Mouse (Mus musculus): ENCODE results near the gene Hebp1.

The Hebp1 gene

DNA sequence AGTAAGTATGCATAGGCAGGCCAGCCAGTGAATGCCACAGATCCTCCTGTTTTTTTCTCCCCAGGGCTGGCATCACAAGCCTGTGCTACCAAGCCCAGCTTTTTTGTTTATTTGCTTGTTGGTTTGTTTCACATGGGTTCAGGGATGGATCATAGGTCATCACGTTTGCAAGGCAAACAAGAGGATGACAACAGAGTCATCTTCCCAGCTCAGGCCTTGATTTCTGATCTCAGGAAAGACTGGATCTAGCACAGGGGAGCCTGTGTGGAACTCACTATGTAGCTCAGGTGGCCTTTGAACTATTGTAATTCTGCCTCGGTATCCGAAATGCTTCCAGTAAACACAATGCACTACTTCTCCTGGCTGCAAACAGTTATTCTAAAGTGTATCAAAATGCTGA, 35.5 kb downstream of the Hebp1 start:
- DNase-seq (ENCODE audit: low spot score): no peak

DNA sequence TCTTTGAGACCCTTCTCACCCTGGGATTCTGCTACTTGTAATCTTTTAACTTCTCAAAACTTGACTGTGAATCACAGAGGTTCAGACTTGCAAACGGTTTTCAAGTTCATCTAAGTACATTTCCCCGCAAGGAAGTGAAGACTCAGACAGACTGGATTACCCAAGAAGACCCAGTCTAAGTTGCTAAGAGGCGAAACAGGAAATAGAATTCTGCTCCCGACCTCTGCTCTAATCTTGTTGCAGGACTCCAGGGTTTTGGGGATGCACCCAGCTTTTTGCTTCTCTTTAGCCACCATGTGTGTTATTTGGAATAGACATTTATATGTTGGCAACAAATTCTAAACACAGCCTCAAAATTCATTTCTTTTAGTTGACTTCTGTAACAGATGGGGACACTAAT, 36.5 kb downstream of the Hebp1 start:
- DNase-seq (ENCODE audit: low spot score): no peak

DNA sequence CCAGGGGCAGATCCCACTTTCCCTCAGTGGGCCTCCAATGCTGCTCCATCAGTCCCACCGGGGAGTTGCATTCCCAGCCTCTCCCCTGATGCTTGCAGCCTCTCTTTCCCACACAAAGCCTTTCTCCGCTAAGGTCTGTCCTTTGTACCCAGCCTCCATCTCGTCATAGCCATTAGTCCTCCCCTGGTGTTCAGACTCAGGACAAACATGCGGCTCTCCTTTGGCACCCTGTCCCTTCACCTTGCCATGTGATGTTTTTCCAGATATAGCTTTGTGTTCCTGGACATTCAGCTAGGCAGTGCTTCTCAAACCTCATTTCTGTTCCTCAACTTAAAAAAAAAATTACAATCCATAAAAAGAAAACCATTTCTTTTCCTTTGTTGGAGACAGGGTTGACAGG, 39.3 kb downstream of the Hebp1 start:
- DNase-seq (ENCODE audit: low spot score): no peak

DNA sequence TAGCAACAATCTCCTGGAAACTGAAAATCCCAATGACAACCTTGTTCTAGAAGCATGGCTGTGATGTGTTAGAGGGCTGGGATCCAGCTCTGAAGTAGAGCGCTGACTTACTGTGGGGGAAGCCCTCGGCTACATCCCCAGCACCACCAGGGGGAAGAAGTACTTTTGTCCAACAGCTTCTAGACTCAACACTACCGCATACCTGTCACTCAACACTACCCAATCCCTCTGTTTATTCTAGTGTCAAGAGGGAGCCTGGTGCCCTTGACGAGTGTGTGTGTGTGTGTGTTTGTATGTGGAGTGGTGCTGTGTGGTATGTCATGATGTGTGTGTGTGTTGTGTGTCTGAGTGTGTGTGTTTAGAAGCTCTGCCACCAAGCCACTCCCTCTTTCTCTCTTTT, 40.3 kb downstream of the Hebp1 start:
- DNase-seq (ENCODE audit: low spot score): no peak

DNA sequence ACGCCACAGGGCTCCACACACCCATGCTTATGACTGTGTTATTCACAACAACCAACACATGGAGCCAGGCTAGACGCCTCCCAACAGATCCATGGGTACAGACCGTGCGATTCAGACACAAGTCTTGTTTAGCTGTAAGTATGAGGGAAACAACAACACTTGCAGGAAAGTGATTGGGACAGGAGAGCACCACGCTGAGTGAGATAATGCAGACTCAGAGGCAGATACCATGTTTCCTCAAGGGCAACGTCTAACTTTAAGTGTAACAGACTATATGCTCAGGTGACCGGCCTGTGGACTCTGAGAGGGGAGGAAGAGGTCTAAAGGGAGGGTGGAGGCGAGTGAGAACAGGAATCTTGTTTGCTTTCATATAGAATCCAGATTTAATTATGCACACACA, 41.2 kb downstream of the Hebp1 start:
- no peak for DNase-seq (ENCODE audit: low spot score)

DNA sequence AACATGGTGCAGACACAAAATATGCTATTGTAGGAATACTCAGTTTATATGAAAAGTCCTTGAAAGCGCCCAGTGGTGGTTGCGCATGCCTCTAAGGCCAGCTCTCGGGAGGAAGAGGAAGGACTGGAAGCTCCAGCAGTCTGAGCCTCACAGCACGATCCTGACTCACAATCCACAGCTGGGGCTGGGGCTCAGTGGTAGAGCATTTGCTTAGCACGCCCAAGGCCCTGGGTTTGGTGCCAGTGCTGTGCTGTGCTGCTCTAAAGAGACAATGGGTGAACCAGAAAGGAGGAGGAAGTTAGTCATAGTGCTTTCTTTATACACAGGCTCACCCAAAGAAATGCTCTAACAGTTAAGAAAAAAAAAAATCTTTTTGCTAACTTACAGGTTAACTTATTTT, 44.1 kb downstream of the Hebp1 start:
- DNase-seq (ENCODE audit: low spot score): no peak

DNA sequence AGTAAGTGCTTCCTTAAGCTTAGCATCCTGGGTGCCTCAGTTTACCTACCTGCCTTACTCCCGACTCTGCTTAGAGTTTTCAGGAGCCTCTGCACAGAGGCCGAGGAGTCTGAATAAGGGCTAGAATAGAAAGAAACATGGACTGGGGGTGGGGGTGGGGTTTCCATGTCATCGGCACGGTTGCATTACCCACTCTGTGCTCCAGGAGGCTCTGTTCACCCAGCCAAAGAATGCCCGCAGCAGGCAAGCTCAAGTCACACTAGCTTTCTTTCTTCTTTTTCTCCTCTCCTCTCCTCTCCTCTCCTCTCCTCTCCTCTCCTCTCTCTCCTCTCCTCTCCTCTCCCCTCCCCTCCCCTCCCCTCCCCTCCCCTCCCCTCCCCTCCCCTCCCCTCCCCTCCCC, 47.5 kb downstream of the Hebp1 start:
- DNase-seq (ENCODE audit: low spot score): no peak

DNA sequence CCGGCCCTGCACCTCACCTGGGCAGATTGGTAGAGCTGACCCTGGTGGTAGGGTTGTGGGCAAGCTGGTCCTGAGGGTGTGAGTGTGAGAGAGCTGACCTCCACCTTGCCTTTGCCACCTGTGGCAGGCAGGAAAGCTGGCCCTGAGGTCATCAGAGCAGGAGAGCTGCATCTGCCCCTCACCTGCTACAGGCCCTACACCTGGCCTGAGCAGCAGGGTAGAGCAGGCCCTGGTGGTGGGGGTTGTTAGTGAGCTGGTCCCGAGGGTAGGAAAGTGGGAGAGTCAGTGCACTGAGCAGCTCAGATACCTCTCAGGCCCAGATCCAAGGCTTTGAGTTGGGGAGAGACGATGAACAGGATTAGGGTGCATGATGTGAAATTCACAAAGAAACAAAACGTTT, 48.1 kb downstream of the Hebp1 start:
- DNase-seq (ENCODE audit: low spot score): no peak

DNA sequence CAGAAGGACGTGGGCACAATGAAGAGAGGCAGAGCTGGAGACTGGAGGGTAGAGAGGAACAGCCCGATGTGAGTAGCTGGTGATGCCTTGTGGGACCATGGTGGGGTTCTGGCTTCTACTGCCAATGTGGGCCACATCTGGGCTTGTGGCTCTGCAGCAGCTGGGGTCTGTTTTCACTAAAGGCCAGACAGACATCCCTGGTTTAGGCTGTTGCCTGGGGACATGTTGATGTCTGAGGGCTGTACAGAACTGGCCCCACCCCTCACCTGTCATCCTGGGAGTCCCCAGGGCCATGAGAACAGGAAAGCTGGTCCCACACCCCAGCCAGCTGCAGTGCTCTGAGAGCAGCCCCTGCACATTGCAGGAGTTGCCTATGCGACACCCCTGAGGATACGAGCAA, 48.6 kb downstream of the Hebp1 start:
- DNase-seq (ENCODE audit: low spot score): no peak

DNA sequence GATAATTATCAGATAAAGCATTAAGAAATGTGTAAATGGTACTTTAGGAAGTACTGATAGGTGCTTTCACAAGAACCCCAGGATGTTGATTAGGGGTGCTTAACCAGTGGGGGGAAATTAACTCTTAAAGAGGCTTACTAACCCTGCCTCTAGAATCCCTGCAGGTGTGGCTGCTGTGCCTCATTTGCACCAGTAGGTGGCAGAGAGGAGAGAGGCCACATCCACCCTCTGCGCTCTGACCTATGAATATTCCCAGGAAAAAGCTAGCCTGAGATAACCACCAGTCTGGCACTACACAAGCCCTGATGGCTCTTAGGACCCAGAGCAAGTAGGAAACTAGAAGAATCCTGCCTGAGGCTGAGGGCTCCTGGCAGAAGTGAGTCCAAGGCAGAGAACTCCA, 49.3 kb downstream of the Hebp1 start:
- DNase-seq (ENCODE audit: low spot score): no peak

DNA sequence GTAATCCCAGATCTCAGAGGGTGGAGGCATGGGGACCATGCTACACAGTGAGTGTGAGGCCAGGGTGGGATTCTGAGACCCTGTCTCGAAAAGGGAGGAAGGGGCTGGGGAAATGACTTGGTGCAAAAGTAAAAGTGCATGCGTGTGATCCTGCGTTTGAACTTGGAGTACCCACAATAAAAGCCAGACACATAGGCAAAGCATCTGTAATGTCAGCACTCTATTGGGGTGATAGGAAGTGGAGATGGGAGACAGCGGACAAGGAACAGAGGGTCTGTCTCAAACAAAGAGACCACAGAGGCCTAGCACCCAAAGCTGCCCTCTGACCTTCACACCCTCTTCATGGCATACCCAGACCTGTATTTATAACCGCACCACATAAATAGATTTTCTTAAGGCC, 51.8 kb downstream of the Hebp1 start:
- no peak for DNase-seq (ENCODE audit: low spot score)

DNA sequence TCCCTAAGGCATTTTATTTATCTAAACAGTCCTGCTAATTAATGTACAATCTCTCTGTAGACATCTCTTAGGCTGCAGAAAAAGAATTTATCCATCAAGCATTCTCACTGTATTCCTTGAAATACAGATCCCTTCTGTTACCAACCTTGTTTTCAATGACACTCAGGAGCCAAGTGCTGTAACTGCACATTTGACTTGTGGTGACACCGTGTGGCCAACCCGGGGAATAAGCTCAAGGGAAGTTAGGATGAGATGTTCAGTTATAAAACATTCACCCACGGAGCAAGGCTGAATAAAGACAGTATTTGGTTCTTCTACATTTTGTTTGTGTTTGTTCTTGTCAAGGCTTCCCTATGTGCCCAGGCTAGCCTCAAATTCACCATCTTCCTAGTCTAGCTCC, 53.3 kb downstream of the Hebp1 start:
- DNase-seq (ENCODE audit: low spot score): no peak

DNA sequence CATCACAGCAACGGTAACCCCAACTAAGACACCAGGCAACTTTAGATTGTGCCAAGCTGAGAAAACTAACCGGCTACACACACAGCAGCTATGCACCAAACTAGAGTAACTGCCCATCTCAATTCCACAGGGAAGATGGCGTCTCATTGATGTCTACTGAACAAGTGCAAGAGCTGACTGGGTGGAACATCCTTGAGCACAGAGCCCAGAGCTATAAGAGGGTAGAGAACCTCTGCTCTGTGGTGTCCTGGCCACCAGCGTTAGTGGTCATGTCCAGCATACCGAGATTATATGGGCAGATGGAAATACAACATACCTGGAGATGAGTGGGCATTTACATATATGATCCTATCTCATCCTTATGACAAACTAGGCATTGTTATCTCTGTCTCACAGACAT, 54.7 kb downstream of the Hebp1 start:
- no peak for DNase-seq (ENCODE audit: low spot score)

DNA sequence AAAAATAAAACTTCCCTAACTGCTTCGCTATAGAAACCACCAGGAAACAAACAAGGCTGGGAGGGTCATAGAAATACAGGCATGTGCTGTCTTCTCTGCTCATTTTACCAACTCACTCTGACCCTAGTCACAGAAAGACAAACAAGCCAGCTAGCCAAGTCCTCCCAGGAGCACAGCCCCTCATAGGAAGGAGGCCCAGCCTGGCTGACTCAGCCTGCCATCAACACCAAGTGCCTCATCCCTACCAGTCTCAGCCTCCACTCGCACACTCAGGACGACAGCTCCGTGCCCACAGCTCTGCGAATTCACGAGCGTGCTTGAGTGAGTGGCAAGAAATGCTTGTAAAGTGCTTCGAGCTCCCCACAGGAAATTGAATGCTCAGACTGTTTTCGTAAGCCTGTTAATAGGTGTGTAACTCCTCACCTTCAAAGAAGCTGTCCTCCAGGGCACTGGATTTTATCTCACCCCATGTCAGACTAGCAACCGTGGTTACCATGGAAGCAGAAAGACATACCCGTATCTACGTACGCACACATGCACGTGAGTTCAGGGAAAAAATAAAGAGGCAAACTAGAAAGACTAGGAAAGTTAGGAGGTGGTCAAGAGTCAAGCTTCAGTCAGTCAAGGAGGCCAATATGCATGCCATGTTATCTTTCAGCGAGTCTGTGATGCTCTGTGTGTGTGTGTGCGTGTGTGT, 56.2 kb downstream of the Hebp1 start:
- DNase-seq (ENCODE audit: low spot score): no peak

DNA sequence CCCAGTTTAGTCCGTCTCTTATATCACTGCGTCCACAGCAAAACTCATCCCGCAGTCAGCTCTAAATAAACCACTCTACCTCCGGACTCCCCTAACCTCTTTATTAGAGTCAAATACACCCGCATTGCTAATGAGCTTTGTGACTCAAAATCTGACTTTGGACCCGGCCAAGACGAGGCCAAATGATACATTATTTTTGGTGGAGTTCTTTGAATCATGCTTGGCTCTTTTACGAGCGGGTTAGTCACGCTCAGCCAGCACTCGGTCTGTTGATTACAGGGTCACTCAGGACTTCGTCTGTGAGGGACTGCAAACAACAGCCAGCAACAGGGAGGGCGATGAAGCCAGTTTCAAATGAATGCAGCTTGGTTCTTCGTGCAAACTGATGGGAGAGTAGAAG, 59.1 kb downstream of the Hebp1 start:
- no peak for DNase-seq (ENCODE audit: low spot score)

DNA sequence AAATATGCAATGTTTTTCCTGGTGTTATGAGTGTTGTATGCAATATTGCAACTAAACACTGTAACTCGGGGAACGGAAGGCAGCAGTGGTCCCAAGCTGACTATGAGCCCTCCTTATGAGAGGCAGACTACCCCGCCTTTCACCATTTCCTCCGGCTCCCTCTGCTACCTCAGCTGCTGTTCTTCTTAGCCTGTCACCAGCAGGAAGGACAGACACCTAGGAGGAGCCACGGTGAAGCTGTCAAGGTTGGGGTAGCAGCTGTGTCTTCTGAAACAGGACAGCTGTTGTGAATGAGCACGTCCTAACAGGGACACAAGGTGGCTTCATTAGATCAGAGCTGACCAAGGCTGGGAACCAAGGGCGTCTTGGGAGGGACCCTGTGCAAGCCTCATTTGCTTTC, 59.6 kb downstream of the Hebp1 start:
- DNase-seq (ENCODE audit: low spot score): no peak

DNA sequence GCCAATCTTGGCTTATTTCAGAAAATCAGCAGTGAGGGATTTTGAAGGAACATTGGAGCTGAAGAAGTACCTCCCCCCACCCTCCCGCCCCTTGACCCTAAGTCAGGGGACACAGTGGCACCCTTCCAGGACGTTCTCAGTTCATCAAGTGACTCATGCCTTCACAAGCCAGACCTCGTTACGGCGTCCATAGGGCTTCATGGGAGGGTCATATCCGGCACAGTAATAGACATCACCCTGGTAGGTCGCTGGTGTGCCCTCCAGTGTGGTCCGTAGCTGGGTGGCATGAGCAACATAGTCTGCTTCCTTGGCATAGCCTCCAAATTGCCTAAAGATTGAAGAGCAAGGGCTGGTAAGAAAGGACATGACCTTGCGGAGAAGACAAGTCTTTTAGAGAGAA, 60.1 kb downstream of the Hebp1 start:
- DNase-seq (ENCODE audit: low spot score): no peak

DNA sequence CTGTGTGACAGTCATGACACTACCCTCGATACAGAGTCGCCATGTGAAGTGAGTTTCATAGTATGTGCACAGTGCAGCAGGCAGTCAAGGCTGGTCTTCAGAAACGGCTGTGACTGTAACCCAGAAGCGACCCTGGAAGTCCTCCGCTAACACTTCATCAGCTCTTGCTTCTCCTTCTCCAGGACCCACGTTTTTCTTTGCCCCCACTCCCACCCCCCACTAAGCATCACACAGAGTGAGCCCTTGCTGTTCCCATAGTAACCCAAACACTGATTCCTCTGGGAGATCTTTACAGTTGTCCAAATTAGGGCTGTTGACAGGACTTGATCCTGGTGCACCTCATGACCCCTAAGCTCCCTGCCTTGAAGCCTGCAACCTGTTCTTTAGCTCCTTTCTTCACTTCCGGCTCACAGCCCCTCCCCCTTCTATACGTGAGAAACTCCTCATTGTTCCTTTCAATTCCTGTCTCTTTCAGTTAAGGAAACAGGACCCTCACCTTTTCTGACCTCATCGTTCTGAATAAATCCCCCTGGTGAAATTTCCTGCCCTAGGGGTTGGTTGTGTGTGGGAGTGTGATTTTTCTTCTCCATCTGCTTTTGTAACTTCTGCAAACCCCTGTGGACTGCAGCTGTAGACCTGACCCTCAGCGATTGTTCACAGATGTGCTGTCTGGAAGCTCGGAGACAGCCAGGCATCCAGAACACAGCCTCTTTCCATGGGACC, 61.2 kb downstream of the Hebp1 start:
- DNase-seq (ENCODE audit: low spot score): no peak

DNA sequence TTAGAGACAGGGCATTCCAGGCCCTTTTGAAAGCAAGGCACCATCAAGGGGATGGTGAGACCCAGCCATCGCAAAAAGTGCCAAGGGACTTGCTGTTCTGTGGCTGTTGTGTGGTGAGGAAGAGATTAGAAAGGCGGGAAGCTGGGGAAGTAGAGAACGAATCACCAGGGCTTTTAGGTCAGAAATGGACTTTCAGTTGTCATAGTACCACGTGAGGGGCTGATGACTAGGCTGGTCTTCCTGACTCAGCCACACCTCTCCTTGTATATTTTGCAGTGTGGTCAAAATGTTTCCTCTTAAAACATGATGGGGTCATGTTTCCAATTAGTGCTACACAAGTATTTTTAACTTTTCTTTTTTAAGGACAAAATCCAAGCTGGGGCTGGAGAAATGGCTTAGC, 62.1 kb downstream of the Hebp1 start:
- DNase-seq (ENCODE audit: low spot score): no peak

DNA sequence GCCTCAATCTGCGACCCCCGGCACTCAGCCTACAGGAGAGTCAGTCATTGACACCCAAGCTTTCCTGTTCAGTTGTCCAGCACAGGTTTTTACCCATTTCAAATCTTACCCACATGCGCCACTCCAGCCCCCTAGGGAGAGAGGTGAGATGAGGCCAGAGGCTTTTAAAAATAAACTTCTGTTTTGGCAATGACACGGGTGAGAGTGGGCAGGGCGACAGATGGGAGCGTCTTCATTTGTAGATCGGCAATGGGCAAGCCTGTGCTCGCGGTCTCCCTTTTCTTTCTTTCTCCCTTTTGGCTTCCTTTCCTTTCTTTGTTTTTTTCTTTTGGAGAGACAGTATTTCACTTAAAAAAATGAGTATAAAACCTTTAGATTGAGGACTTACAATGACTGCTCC, 64.3 kb downstream of the Hebp1 start:
- DNase-seq (ENCODE audit: low spot score): no peak

DNA sequence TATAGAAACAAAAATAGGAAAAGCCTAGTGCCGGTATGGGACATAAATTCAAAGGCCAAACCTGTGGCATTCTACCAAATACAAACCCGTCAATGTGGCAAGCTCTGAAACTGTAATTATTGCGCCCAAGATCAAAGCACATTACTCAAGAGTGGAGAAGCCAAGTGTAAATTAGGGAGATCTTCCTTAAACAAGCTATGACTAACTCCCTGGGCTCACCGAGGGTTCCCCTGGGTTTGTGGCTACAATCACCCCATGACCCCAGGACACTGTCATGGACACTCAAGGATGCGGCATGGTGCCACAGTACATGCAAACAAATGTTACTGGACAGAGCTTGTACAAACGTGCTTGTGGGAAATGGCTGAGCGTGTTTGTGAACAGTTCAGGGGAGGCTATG, 64.7 kb downstream of the Hebp1 start:
- DNase-seq (ENCODE audit: low spot score): no peak

DNA sequence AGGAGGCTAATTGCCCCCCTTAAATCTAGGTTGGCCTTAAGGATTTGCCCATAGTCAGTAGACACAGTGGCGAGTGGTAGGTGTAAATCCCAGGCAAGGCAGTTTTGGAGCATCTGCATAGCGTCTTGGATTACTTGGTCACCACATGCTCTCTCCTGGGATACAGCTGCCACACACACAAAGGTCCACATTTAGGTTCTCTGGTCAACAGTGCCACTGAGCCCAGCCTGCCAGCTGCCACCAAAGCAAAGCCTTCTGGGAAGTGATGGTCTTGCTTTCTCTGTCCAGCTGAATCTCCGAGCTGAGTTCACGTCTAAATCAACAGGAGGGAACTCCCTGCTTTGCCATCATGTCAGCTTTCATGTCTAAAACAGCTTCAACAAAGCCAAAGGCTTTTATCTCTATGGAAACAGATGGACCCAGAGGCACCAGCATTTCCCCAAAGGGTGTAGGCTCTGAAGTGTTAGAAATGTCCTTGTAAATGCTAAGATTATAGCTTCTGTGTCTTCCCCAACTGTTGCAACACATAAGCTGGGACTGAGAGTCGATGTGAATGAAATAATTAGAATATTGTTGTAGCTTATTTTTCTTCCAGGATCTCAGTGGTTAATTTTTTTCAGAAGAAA, 73.0 kb downstream of the Hebp1 start:
- DNase-seq (ENCODE audit: low spot score): no peak

DNA sequence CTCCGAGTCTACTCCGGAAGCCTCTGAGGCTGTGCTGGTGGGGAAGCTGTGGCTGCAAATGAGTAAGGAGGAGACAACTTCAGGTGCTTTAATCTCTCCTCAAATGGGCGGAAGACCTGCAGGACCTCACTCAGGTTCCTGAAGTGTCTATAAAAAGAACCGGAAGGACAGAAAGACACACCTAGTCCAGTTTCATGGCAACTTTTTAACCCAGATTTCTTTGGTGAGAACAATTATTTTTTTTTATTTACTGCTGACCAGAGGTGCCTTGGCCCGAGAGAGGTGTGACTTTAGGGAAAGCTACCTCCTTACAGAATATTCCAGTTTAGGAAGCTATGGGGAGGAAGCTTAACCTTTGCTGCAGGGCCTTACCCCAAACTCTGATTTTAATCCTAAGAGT, 79.6 kb downstream of the Hebp1 start, which contains the start of gene Gprc5d:
Gene Gprc5d, minus strand, starts transcription at position 101 of the 400 bp plus-strand sequence.
- no peak for DNase-seq (ENCODE audit: low spot score)

DNA sequence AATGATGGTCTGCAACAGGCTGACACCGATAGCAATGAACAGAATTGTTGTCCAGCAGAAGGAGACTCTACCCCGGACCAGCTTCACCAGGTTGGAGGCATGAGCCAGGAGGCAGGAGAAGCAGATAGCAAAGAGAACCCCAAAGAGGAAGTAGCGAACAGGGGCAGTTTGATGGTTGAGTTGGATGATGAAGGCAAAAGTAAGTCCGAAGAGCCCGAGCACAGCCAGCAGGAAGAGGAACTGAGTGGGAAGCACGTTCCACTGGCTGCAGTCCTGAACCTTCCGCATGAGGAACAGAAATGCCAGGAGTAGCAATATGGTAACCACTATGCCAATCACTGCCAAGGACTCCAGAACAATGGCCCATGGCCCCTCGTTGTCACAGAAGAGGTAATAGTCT, 81.3 kb downstream of the Hebp1 start:
- DNase-seq (ENCODE audit: low spot score): no peak

Measured in T-cell, adult 2 months (primary cell).